Mouse (Mus musculus) spleen, postnatal 36 days (tissue): ENCODE data around the gene Lats1.

Experiments
- DNase-seq, 2 experiments: peaks; one replicate each; pipeline ENCODE4 v3.0.0; 2022; ENCODE audit warnings: low spot score in 2 of 2, mixed read lengths in 1 of 2

Lats1 gene

GRCm38 (mm10) chr10:7680731-7681301 is at the start of gene Lats1, which contains the start of gene Pcmt1:
Lats1 (plus strand) TSS chr10:7681214.
Pcmt1 (minus strand) TSS chr10:7681136.
- peak; percentile 82 to 84 for DNase-seq

GRCm38 (mm10) chr10:7640366-7640765 is 40.6 kb upstream of the Lats1 start:
- no peak for DNase-seq

- no peak for DNase-seq
Observed at GRCm38 (mm10) chr10:7645911-7646310, 35.1 kb upstream of the Lats1 start.

GRCm38 (mm10) chr10:7649059-7649458 is 32.0 kb upstream of the Lats1 start:
- DNase-seq = no peak

GRCm38 (mm10) chr10:7651057-7651456 is 30.0 kb upstream of the Lats1 start:
- DNase-seq = no peak

GRCm38 (mm10) chr10:7662471-7663141 is 18.4 kb upstream of the Lats1 start:
- peak; percentile 77 to 78 for DNase-seq

GRCm38 (mm10) chr10:7663159-7664026 is 17.6 kb upstream of the Lats1 start:
- peak; percentile 93 for DNase-seq

- DNase-seq = peak in 1 of 2 experiments; percentile 5
Observed at GRCm38 (mm10) chr10:7664027-7664526, 16.9 kb upstream of the Lats1 start.

- DNase-seq = no peak
Observed at GRCm38 (mm10) chr10:7664889-7665288, 16.1 kb upstream of the Lats1 start.

- DNase-seq = peak; percentile 88 to 91
Observed at GRCm38 (mm10) chr10:7667342-7667802, 13.6 kb upstream of the Lats1 start, which contains the start of gene Nup43. Nup43 (plus strand) TSS chr10:7667503.

- peak; percentile 8 to 38 for DNase-seq
Observed at GRCm38 (mm10) chr10:7673673-7674072, 7.3 kb upstream of the Lats1 start.

GRCm38 (mm10) chr10:7681343-7682025 is 470 bp downstream of the Lats1 start:
- peak; percentile 35 to 58 for DNase-seq

- no peak for DNase-seq
Observed at GRCm38 (mm10) chr10:7682249-7682648, 1.2 kb downstream of the Lats1 start.

- no peak for DNase-seq
Observed at GRCm38 (mm10) chr10:7686902-7687301, 5.9 kb downstream of the Lats1 start.

- DNase-seq = no peak
Observed at GRCm38 (mm10) chr10:7695286-7695685, 14.3 kb downstream of the Lats1 start.

- no peak for DNase-seq
Observed at GRCm38 (mm10) chr10:7700120-7700519, 19.1 kb downstream of the Lats1 start.

- no peak for DNase-seq
Observed at GRCm38 (mm10) chr10:7702586-7702985, 21.6 kb downstream of the Lats1 start.

- DNase-seq = no peak
Observed at GRCm38 (mm10) chr10:7710121-7710520, 29.1 kb downstream of the Lats1 start.

- no peak for DNase-seq
Observed at GRCm38 (mm10) chr10:7712506-7712905, 31.5 kb downstream of the Lats1 start.

GRCm38 (mm10) chr10:7715056-7715455 is 34.0 kb downstream of the Lats1 start:
- no peak for DNase-seq

GRCm38 (mm10) chr10:7725751-7726500 is 44.9 kb downstream of the Lats1 start, which contains the start of gene Katna1:
Katna1 (plus strand) TSS chr10:7726000.
- DNase-seq = peak; percentile 93 to 95
